Comparison of ENCODE assay signal across 14 mouse cellular contexts in genomic region chr10:104456352-104456725, GRCm38 (mm10).
DNase-seq lines count a peak whose midpoint lies in the region; ATAC-seq lines count a peak whose summit lies in the region.
"Had no signal": no experiment of that assay in that cellular context is flagged by ENCODE, and none has a peak within 500 bp of the region (broad histone marks: within the 10 kb centered on the region; RNA-seq: fewer than 3 reads in every experiment).

No protein-coding gene starts in this region.

- H3K9ac ChIP-seq in heart, embryonic 13.5 days, result peak overlapping the region; percentile 51; the same call in 1 of the 2 replicates
- H3K9ac ChIP-seq in lung, embryonic 15.5 days, result no peak overlapping the region
- peak overlapping the region; percentile 40 for H3K9ac ChIP-seq in hindbrain, embryonic 15.5 days
- peak overlapping the region; percentile 57 for H3K9ac ChIP-seq in neural tube, embryonic 14.5 days (replicated peaks; ENCODE audit: low read depth, low read length)

- peak overlapping the region; percentile 24 for H3K4me3 ChIP-seq in heart, embryonic 13.5 days
- H3K4me3 ChIP-seq in lung, embryonic 15.5 days, result no peak overlapping the region
- H3K4me3 ChIP-seq in hindbrain, embryonic 15.5 days, result peak overlapping the region; percentile 31
- H3K4me3 ChIP-seq in neural tube, embryonic 14.5 days (ENCODE audit: low read depth, low read length), result peak overlapping the region; percentile 25

- H3K27me3 ChIP-seq in heart, embryonic 13.5 days (replicated peaks), result no peaks in the 10 kb centered on the region
- H3K27me3 ChIP-seq in lung, embryonic 15.5 days, result no peaks in the 10 kb centered on the region
- H3K27me3 ChIP-seq in hindbrain, embryonic 15.5 days, result no peaks in the 10 kb centered on the region
- no peaks in the 10 kb centered on the region for H3K27me3 ChIP-seq in neural tube, embryonic 14.5 days (ENCODE audit: control insufficient read depth, insufficient read depth, low read length)
- H3K27me3 ChIP-seq: Patski had no signal

- 57% methylated on average over 5 of the region's 5 CpGs for WGBS in heart, embryonic 13.5 days
- 49% methylated on average over 5 of the region's 5 CpGs for WGBS in lung, embryonic 15.5 days
- WGBS in hindbrain, embryonic 15.5 days, result 15% methylated on average over 5 of the region's 5 CpGs
- WGBS in neural tube, embryonic 14.5 days, result 19% methylated on average over 5 of the region's 5 CpGs

- 0 out of 2 replicates have a peak, but pooled peaks cover 8% of the 10 kb centered on the region for H3K4me1 ChIP-seq in heart, embryonic 13.5 days
- no peaks in the 10 kb centered on the region for H3K4me1 ChIP-seq in lung, embryonic 15.5 days
- no peaks in the 10 kb centered on the region for H3K4me1 ChIP-seq in hindbrain, embryonic 15.5 days (replicated peaks)
- H3K4me1 ChIP-seq in neural tube, embryonic 14.5 days (ENCODE audit: control insufficient read depth, insufficient read depth, low read length), result no peaks in the 10 kb centered on the region

- H3K36me3 ChIP-seq in heart, embryonic 13.5 days, result no peaks in the 10 kb centered on the region
- H3K36me3 ChIP-seq in lung, embryonic 15.5 days, result no peaks in the 10 kb centered on the region
- no peaks in the 10 kb centered on the region for H3K36me3 ChIP-seq in hindbrain, embryonic 15.5 days
- no peaks in the 10 kb centered on the region for H3K36me3 ChIP-seq in neural tube, embryonic 14.5 days (ENCODE audit: control insufficient read depth, insufficient read depth, low read length)

- H3K9me3 ChIP-seq in heart, embryonic 13.5 days, result no peaks in the 10 kb centered on the region
- no peaks in the 10 kb centered on the region for H3K9me3 ChIP-seq in lung, embryonic 15.5 days
- no peaks in the 10 kb centered on the region for H3K9me3 ChIP-seq in hindbrain, embryonic 15.5 days
- H3K9me3 ChIP-seq in neural tube, embryonic 14.5 days (ENCODE audit: control insufficient read depth, low read length), result no peaks in the 10 kb centered on the region

- H3K4me2 ChIP-seq in heart, embryonic 13.5 days, result peak overlapping the region; percentile 63
- H3K4me2 ChIP-seq in lung, embryonic 15.5 days, result peak overlapping the region; percentile 7; the same call in 1 of the 2 replicates
- peak overlapping the region; percentile 53 for H3K4me2 ChIP-seq in hindbrain, embryonic 15.5 days
- peak overlapping the region; percentile 60 for H3K4me2 ChIP-seq in neural tube, embryonic 14.5 days (ENCODE audit: low read depth, low read length)

- intact Hi-C loops in gastrocnemius, postnatal 14 days (cut with DNase I; ENCODE audit: low total_unique reads), result no loop called here

- DNase-seq in heart, adult 11 months, result no peak
- no peak for DNase-seq in lung, postnatal 25 days (ENCODE audit: low spot score)
- no peak for DNase-seq in MN1 (ENCODE audit: low spot score)
- no peak for DNase-seq in gastrocnemius, postnatal 14 days
- DNase-seq: adrenal gland, postnatal 10 days; lung, postnatal 4 days; right cerebral cortex, postnatal 25 days had no signal

- H3K27ac ChIP-seq in heart, embryonic 13.5 days (replicated peaks), result peak overlapping the region; percentile 61; the same call in 1 of the 2 replicates
- no peak overlapping the region for H3K27ac ChIP-seq in lung, embryonic 15.5 days
- peak overlapping the region; percentile 12; the same call in 1 of the 2 replicates for H3K27ac ChIP-seq in hindbrain, embryonic 15.5 days (replicated peaks)
- peak overlapping the region; percentile 36; the same call in 1 of the 2 replicates for H3K27ac ChIP-seq in neural tube, embryonic 14.5 days (ENCODE audit: low read depth, low read length)

- no peak for ATAC-seq in heart, embryonic 13.5 days (ENCODE audit: extremely low read depth, insufficient number of reproducible peaks, low FRiP score, low TSS enrichment)
- ATAC-seq in lung, embryonic 15.5 days (ENCODE audit: borderline replicate concordance, extremely low read depth, low FRiP score, low TSS enrichment), result no peak
- ATAC-seq in hindbrain, embryonic 15.5 days (ENCODE audit: low FRiP score, low read depth), result 0 out of 2 replicates have a peak, but pooled peaks have one; percentile 23
- ATAC-seq in neural tube, embryonic 14.5 days (ENCODE audit: low read depth), result no peak; the same call in 1 of the 2 replicates
- ATAC-seq: CD4-positive, CD25-positive, alpha-beta regulatory T cell, adult 4 months; intestine, embryonic 16.5 days; Patski had no signal

Comparison
In these comparisons a context has a peak if more than half of its experiments do, and no peak if none do; other contexts are left out.
1. H3K4me2 ChIP-seq: peak in every context shown above with its lines; median percentile 63 in heart, embryonic 13.5 days; 60 in neural tube, embryonic 14.5 days; 53 in hindbrain, embryonic 15.5 days; 7 in lung, embryonic 15.5 days.